Mouse (Mus musculus): ENCODE measurements around the gene Apex1. TPM values are rescaled to one million over a fixed set of nuclear protein-coding genes. Genes with fewer than 3 reads are reported as not detected.

The Apex1 gene
- polyA plus RNA-seq, 1 experiment from 2014 or later, result 179 TPM

Other genes with a start within 250 kb of the Apex1 start
- not detected in 2 replicates for gene Olfr747, start 231.8 kb upstream of the Apex1 start, polyA plus RNA-seq (2015; fragmentation: Nextera tagmentation; extraction: Ambion mirVana)
- not detected in 2 replicates for gene Olfr748, start 217.6 kb upstream of the Apex1 start, polyA plus RNA-seq (2015; fragmentation: Nextera tagmentation; extraction: Ambion mirVana)
- not detected in 2 replicates for gene Olfr749, start 179.9 kb upstream of the Apex1 start, polyA plus RNA-seq (2015; fragmentation: Nextera tagmentation; extraction: Ambion mirVana)
- gene Ttc5, start 139.4 kb upstream of the Apex1 start, polyA plus RNA-seq (2015; fragmentation: Nextera tagmentation; extraction: Ambion mirVana), result 59.9 and 65.2 TPM in 2 replicates
- not detected in 2 replicates for gene Ccnb1ip1, start 117.2 kb upstream of the Apex1 start, polyA plus RNA-seq (2015; fragmentation: Nextera tagmentation; extraction: Ambion mirVana)
- gene Parp2, start 117.1 kb upstream of the Apex1 start, polyA plus RNA-seq (2015; fragmentation: Nextera tagmentation; extraction: Ambion mirVana), result 62.6 and 63.3 TPM in 2 replicates
- 6.4 and 7.3 TPM in 2 replicates for gene Tep1, start 54.4 kb upstream of the Apex1 start, polyA plus RNA-seq (2015; fragmentation: Nextera tagmentation; extraction: Ambion mirVana)
- gene Klhl33, start 27.5 kb upstream of the Apex1 start, polyA plus RNA-seq (2015; fragmentation: Nextera tagmentation; extraction: Ambion mirVana), result 0.28 and 0.36 TPM in 2 replicates
- gene Osgep, start 75 bp upstream of the Apex1 start, polyA plus RNA-seq (2015; fragmentation: Nextera tagmentation; extraction: Ambion mirVana), result 132 and 145 TPM in 2 replicates
- gene Pip4p1, start 5.9 kb downstream of the Apex1 start, polyA plus RNA-seq (2015; fragmentation: Nextera tagmentation; extraction: Ambion mirVana), result 50.9 and 51.8 TPM in 2 replicates
- 73.9 and 75.7 TPM in 2 replicates for gene Pnp, start 6.1 kb downstream of the Apex1 start, polyA plus RNA-seq (2015; fragmentation: Nextera tagmentation; extraction: Ambion mirVana)
- not detected in 2 replicates for gene Gm49342, start 19.5 kb downstream of the Apex1 start, polyA plus RNA-seq (2015; fragmentation: Nextera tagmentation; extraction: Ambion mirVana)
- gene Pnp2, start 31.0 kb downstream of the Apex1 start, polyA plus RNA-seq (2015; fragmentation: Nextera tagmentation; extraction: Ambion mirVana), result 1.4 and 1.7 TPM in 2 replicates
- 0.28 TPM in 1 of 2 replicates, not detected in the other for gene Rnase10, start 82.8 kb downstream of the Apex1 start, polyA plus RNA-seq (2015; fragmentation: Nextera tagmentation; extraction: Ambion mirVana)
- gene Rnase9, start 116.9 kb downstream of the Apex1 start, polyA plus RNA-seq (2015; fragmentation: Nextera tagmentation; extraction: Ambion mirVana), result not detected in 2 replicates
- not detected in 2 replicates for gene Rnase11, start 125.2 kb downstream of the Apex1 start, polyA plus RNA-seq (2015; fragmentation: Nextera tagmentation; extraction: Ambion mirVana)
- 0.44 and 0.83 TPM in 2 replicates for gene Rnase12, start 132.7 kb downstream of the Apex1 start, polyA plus RNA-seq (2015; fragmentation: Nextera tagmentation; extraction: Ambion mirVana)
- gene Olfr750, start 149.5 kb downstream of the Apex1 start, polyA plus RNA-seq (2015; fragmentation: Nextera tagmentation; extraction: Ambion mirVana), result not detected in 2 replicates
- gene Rnase4, start 166.1 kb downstream of the Apex1 start, polyA plus RNA-seq (2015; fragmentation: Nextera tagmentation; extraction: Ambion mirVana), result 152 and 176 TPM in 2 replicates
- 44.8 and 50.6 TPM in 2 replicates for gene Ang, start 166.2 kb downstream of the Apex1 start, polyA plus RNA-seq (2015; fragmentation: Nextera tagmentation; extraction: Ambion mirVana)
- gene Eddm3b, start 189.5 kb downstream of the Apex1 start, polyA plus RNA-seq (2015; fragmentation: Nextera tagmentation; extraction: Ambion mirVana), result not detected in 2 replicates
- gene Rnase6, start 198.9 kb downstream of the Apex1 start, polyA plus RNA-seq (2015; fragmentation: Nextera tagmentation; extraction: Ambion mirVana), result 2.8 and 3.1 TPM in 2 replicates
- gene Rnase1, start 221.8 kb downstream of the Apex1 start, polyA plus RNA-seq (2015; fragmentation: Nextera tagmentation; extraction: Ambion mirVana), result 57.6 and 62.8 TPM in 2 replicates
- gene Rnase2b, start 237.3 kb downstream of the Apex1 start, polyA plus RNA-seq (2015; fragmentation: Nextera tagmentation; extraction: Ambion mirVana), result not detected in 2 replicates